Mouse (Mus musculus): ENCODE results near the gene Fxyd4.

Gene Fxyd4

GRCm38 (mm10) chr6:117892386-117892785 lies 45.1 kb downstream of the Fxyd4 start:
- in situ Hi-C loops (cut with MboI), result no loop called here

GRCm38 (mm10) chr6:117891369-117892160 lies 45.9 kb downstream of the Fxyd4 start:
- in situ Hi-C loops (cut with MboI), result no loop called here

GRCm38 (mm10) chr6:117890257-117890656 lies 47.2 kb downstream of the Fxyd4 start:
- in situ Hi-C loops (cut with MboI), result no loop called here

GRCm38 (mm10) chr6:117888642-117889096 lies 48.8 kb downstream of the Fxyd4 start:
- in situ Hi-C loops (cut with MboI), result no loop called here

GRCm38 (mm10) chr6:117888032-117888431 lies 49.5 kb downstream of the Fxyd4 start:
- in situ Hi-C loops (cut with MboI), result no loop called here

- in situ Hi-C loops (cut with MboI), result no loop called here
Observed at GRCm38 (mm10) chr6:117885943-117886342, 51.5 kb downstream of the Fxyd4 start.
